Mouse (Mus musculus) thymus, adult 2 months (tissue): ENCODE data around the gene Fgfr2. TPM values are rescaled to one million over a fixed set of nuclear protein-coding genes. Genes with fewer than 3 reads are reported as not detected.

Source experiments
- DNase-seq: peaks from one replicate; pipeline ENCODE4 v3.0.0; 2021
- H3K27ac ChIP-seq: fragments of 200-500 bp; 2 replicates; pipeline ENCODE4 v1.5.1; 2012; ENCODE audit warnings: low read length, control low read depth; ENCODE audit not compliant: control insufficient read depth, insufficient read depth
- H3K27me3 ChIP-seq: fragments of 200-500 bp; 2 replicates; pipeline ENCODE4 v1.6.1; 2012; ENCODE audit warnings: mild to moderate bottlenecking, low read length, moderate library complexity, mixed read lengths; ENCODE audit not compliant: control insufficient read depth, insufficient read depth
- H3K36me3 ChIP-seq: fragments of 200-500 bp; 2 replicates; pipeline ENCODE4 v1.6.1; 2012; ENCODE audit warnings: mild to moderate bottlenecking, low read length, moderate library complexity; ENCODE audit not compliant: control insufficient read depth, insufficient read depth
- H3K4me1 ChIP-seq: fragments of 200-500 bp; replicated peaks from 2 replicates; pipeline ENCODE4 v1.6.1; 2012; ENCODE audit warnings: low read length; ENCODE audit not compliant: control insufficient read depth, insufficient read depth
- H3K4me3 ChIP-seq: fragments of 200-500 bp; 2 replicates; pipeline ENCODE4 v1.5.1; 2012; ENCODE audit warnings: mild to moderate bottlenecking, low read length, control low read depth, moderate library complexity; ENCODE audit not compliant: control insufficient read depth, insufficient read depth
- CTCF ChIP-seq: fragments of 200-500 bp; IDR thresholded peaks from 2 replicates; pipeline ENCODE4 v1.5.1; 2012; ENCODE audit warnings: mild to moderate bottlenecking, control low read depth, low read length, moderate library complexity, borderline replicate concordance; ENCODE audit not compliant: control insufficient read depth, poor library complexity, insufficient read depth; ENCODE audit errors: extremely low read depth
- POLR2A ChIP-seq: fragments of 200-500 bp; IDR thresholded peaks from 2 replicates; pipeline ENCODE4 v1.6.1; 2012; ENCODE audit warnings: mild to moderate bottlenecking, low read length, control low read depth, moderate library complexity; ENCODE audit not compliant: control insufficient read depth, poor library complexity, insufficient read depth; ENCODE audit errors: extremely low read depth
- WGBS: fragments of 180-500 bp; shearing (Covaris S2); methylation state at CpG from one replicate; pipeline ENCODE4 v1.1.7; 2018; 5-methylcytosine and 5-hydroxymethylcytosine counted together
- polyA plus RNA-seq: library from polyadenylated mRNA; depleted of rRNA; stranded (reverse); fragments of >200 nt; gene quantifications from 2 replicates; pipeline ENCODE4 v1.2.3, GENCODE M21; 2012

Fgfr2 gene
- polyA plus RNA-seq, 1 experiment = 12.1 TPM

DNA sequence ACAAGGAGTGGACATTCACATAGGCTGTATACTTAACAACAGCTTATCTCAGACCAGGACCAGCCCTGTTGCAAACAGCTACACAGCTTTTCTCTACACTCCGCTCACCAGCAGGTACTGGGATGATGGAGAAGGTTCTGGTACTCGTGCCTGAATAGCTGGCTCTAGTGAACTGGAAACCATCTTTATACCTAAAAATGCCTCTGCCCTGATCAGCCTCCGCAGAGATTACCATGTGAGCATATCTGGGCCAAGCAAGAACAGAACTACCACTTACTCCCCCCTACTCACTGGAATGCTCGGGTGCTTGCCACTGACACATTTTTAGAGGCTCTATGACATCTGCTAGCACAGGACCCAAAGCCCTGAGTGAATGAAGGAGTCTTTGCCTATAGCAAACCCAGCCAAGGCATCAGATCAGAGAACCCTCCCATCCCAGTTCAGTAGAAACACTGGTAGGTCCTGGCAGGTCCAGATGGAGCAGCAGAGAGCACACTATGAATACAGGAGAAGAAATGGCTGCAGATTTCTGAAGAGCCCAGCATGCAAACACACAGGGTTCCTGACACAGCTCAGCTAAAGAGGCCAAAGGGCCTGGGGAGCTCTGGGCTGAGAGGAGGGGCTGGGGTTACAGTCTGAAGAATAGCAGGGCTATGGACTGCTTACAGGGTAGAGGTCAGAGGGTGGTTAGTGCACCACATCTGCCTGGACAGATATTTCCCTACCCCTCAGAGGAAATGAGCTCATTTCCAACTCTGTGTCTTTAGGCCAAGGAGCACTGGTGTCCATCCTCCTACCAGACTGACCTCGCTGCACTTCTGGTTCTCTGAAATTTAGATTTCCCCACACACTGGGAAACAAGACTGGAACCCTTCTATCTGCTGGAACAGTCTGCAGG is 323.8 kb downstream of the Fgfr2 start:
- DNase-seq = no peak

DNA sequence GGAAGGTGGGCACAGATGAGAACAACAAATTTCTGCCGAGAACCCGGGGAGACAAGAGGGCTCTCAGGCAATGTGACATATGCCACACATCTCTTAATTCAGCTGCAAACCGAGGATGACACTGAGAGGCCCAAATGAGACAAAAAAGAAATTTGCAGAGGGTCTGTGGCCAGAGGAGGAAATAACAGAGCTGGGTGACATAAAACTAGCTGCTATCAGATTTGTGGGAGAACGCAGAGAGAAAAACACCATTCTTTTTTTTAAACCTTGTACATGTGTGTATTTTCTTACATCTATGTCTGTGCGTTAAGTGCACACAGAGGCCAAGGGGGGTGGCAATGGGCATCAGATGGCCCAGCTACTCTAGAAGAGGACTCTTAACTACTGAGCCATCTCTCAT is 328.0 kb downstream of the Fgfr2 start:
- peaks cover 45% of the 10 kb centered on the region for H3K4me1 ChIP-seq
- no peak for DNase-seq
- H3K27ac ChIP-seq = no peak overlapping the region
- WGBS = 60% methylated on average over 5 of the region's 5 CpGs
- TF ChIP-seq CTCF (no peak), POLR2A (no peak)
- H3K4me3 ChIP-seq = no peak overlapping the region
- no peaks in the 10 kb centered on the region for H3K36me3 ChIP-seq
- no peaks in the 10 kb centered on the region for H3K27me3 ChIP-seq

More for the DNA sequence above, 323.8 kb downstream of the Fgfr2 start:
- no peak overlapping the region for H3K27ac ChIP-seq
- peaks cover 53% of the 10 kb centered on the region for H3K4me1 ChIP-seq
- no peak overlapping the region for H3K4me3 ChIP-seq
- H3K36me3 ChIP-seq = no peaks in the 10 kb centered on the region
- no peaks in the 10 kb centered on the region for H3K27me3 ChIP-seq
- WGBS = 95% methylated on average over 5 of the region's 5 CpGs
- no peak for TF ChIP-seq CTCF
- TF ChIP-seq POLR2A = no peak

DNA sequence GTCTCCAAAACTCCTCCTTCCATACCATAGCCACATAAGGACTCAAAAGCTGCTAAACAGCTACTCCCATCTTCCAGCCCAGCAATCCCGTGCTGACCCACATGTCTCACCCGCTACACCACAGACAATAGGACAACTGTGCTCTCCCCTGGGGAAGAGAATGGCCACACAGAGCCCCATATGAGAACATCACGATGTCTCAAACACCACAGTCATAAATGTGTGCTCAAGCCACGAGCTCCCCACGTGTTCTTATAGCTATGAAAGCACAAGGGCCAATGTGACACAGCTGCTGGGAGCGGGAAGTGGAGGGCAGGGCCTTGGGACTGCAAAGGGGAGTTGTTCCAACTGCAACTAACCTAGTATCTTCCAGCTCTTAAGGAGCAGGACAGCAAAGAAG is 329.7 kb downstream of the Fgfr2 start:
- H3K4me1 ChIP-seq = peaks cover 41% of the 10 kb centered on the region
- no peak for DNase-seq
- TF ChIP-seq POLR2A (no peak), CTCF (no peak)
- H3K4me3 ChIP-seq = no peak overlapping the region
- H3K27ac ChIP-seq = no peak overlapping the region
- WGBS = 58% methylated on average over 6 of the region's 6 CpGs
- H3K27me3 ChIP-seq = no peaks in the 10 kb centered on the region
- no peaks in the 10 kb centered on the region for H3K36me3 ChIP-seq

DNA sequence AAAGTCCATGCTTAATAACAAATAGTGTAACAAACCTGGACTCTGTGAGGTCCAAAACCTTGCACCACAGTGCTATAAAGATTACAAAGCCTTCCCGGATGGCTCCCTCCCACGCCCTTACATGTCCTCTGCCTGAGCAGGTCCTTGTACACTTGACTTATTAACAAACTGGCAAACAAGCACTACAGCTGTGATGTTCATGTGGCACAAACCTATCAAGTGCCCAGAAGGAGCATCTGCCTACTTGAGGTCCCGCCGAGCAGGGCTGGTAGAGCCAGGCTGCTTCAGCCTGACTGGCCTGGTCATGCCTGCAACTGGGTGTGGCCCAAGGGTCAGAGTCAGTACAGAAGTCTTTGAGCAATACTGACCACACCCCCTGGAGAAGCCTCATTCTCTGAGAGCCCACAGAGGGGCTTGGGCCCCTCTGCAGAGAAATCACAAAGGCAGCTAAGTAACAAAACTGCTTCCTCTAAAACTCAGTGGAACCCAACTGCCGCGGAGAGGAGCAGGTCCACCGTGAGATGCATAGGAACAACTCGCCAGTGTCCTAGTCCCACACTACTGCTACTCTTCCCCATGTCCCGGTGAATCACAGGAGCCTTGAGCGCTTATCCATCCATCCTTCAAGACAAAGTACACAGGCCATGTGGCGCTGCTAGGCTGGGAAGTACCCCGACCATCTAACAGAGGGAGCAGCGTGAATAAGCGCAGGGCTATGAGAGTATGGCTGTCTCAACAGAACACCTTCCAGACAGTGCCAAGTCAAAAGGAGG is 332.5 kb downstream of the Fgfr2 start:
- Histone ChIP-seq H3K27ac (no peak overlapping the region), H3K4me1 (peaks cover 49% of the 10 kb centered on the region), H3K36me3 (no peaks in the 10 kb centered on the region), H3K27me3 (no peaks in the 10 kb centered on the region), H3K4me3 (no peak overlapping the region)
- DNase-seq = no peak
- TF ChIP-seq POLR2A (no peak), CTCF (no peak)
- 95% methylated on average over 14 of the region's 14 CpGs for WGBS

DNA sequence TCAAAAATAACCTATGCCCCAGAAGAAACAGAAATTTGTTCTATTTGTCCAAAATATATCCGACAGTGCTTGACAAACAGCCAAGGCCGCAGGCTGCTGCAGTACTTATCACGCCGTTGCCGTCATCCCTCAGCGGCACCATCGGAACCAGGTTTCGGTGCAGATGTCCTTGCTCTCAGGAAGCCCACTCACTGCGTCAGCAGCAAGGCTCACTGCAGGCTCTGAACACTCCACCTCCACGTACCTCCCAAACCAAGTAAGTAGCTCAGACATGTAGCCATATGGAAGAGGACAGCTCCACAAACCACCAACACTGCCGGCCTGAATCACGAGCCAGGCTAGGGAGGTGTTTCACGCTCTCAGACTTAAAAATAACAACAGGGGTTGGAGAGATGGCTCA is 334.3 kb downstream of the Fgfr2 start:
- no peak for DNase-seq
- H3K4me3 ChIP-seq = no peak overlapping the region
- TF ChIP-seq POLR2A = no peak
- TF ChIP-seq CTCF = no peak
- peaks cover 38% of the 10 kb centered on the region for H3K4me1 ChIP-seq
- no peak overlapping the region for H3K27ac ChIP-seq
- 98% methylated on average over 13 of the region's 13 CpGs for WGBS
- no peaks in the 10 kb centered on the region for H3K27me3 ChIP-seq
- no peaks in the 10 kb centered on the region for H3K36me3 ChIP-seq

DNA sequence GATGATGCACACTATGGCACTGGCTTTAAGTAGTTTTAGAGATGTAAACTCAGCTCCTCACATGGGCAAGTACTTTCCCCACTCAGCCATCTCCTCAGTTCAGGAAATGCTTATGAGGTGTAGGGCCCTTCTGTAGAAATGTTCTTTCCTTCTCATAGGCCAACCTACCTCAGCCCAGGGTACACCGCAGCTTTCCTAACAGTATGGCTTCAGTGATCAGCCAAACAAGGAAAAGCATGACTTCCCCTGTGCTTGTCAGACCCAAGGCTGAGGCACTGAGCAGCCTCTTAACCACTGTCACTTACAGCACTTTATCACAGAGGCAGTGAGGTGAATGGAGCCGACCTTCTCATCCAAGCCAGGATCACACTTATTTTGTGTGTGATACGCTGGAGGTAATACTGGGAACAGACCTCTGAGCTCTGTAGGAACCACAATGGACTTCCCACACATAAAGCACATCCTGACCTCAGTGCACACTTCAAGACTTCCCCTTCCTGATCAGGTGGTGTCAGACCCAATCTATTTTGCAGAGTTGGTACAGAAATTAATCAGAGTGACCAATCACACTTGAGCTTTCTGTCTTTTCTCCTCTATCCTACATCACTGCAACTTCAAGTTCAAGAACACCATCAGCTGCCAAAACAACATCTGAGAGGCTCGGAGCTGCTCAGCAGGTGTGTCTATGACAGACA is 335.5 kb downstream of the Fgfr2 start:
- Histone ChIP-seq H3K27ac (no peak overlapping the region), H3K4me1 (peaks cover 28% of the 10 kb centered on the region), H3K36me3 (no peaks in the 10 kb centered on the region), H3K27me3 (no peaks in the 10 kb centered on the region), H3K4me3 (no peak overlapping the region)
- no peak for DNase-seq
- WGBS = 40% methylated on average over 4 of the region's 4 CpGs
- no peak for TF ChIP-seq CTCF
- no peak for TF ChIP-seq POLR2A
